Mouse (Mus musculus) CH12.LX (cell line): ENCODE results near the gene Hist1h1b. TPM values are rescaled to one million over a fixed set of nuclear protein-coding genes. Genes with fewer than 3 reads are reported as not detected.
A peak's percentile ranks its signal among the peaks of the same experiment; 100 is the strongest.

Source experiments
- DNase-seq: peaks from one replicate; pipeline ENCODE4 v3.0.0-alpha.2; 2013; ENCODE audit errors: extremely low read depth
- H3K27ac ChIP-seq: 2 replicates; pipeline ENCODE4 v1.5.1; 2012; ENCODE audit warnings: low read depth, mild to moderate bottlenecking, control low read depth, moderate library complexity; ENCODE audit not compliant: insufficient read depth
- H3K27me3 ChIP-seq: replicated peaks from 2 replicates; pipeline ENCODE3; 2012; ENCODE audit warnings: inconsistent platforms
- H3K36me3 ChIP-seq, 2 experiments: replicated peaks in 1 of 2; 2 replicates each; pipeline versions ENCODE3 to v1.6.1; 2012; ENCODE audit warnings: inconsistent platforms in 1 of 2, low read length in 1 of 2, mild to moderate bottlenecking in 1 of 2, mixed read lengths in 1 of 2, moderate library complexity in 1 of 2; ENCODE audit not compliant: control insufficient read depth in 1 of 2, insufficient read depth in 1 of 2
- H3K4me1 ChIP-seq, 2 experiments: 2 replicates each; pipeline ENCODE4 v1.6.1; 2012; ENCODE audit warnings: inconsistent platforms in 1 of 2, moderate library complexity in 1 of 2; ENCODE audit not compliant: insufficient read depth in 2 of 2, control insufficient read depth in 1 of 2
- H3K4me2 ChIP-seq: 2 replicates; pipeline ENCODE4 v1.6.1; 2012; ENCODE audit warnings: low read depth, mild to moderate bottlenecking, control low read depth; ENCODE audit not compliant: poor library complexity, insufficient read depth, severe bottlenecking
- H3K4me3 ChIP-seq, 3 experiments: fragments of 150-350 bp in 1 of 3; sonication (generic) in 1 of 3; replicated peaks in 1 of 3; 2 replicates each; pipeline versions ENCODE3 to v1.5.1; 2011 to 2012; ENCODE audit warnings: low read depth in 2 of 3, low read length in 2 of 3, mild to moderate bottlenecking in 2 of 3, moderate library complexity in 2 of 3, control low read depth in 1 of 3, improper control_type of control experiment in 1 of 3, inconsistent platforms in 1 of 3, mixed read lengths in 1 of 3; ENCODE audit not compliant: poor library complexity in 1 of 3
- H3K79me2 ChIP-seq: replicated peaks from 2 replicates; pipeline ENCODE4 v1.6.1; 2012; ENCODE audit warnings: mild to moderate bottlenecking, moderate library complexity; ENCODE audit not compliant: control insufficient read depth, poor library complexity, insufficient read depth, severe bottlenecking; ENCODE audit errors: extremely low read depth
- H3K9ac ChIP-seq: 2 replicates; pipeline ENCODE4 v1.6.1; 2012; ENCODE audit warnings: low read depth, mild to moderate bottlenecking, control low read depth, moderate library complexity; ENCODE audit not compliant: insufficient read depth
- H3K9me3 ChIP-seq: replicated peaks from 2 replicates; pipeline ENCODE3; 2012; ENCODE audit warnings: low read length, inconsistent platforms, mixed read lengths
- BHLHE40 ChIP-seq: IDR thresholded peaks from 2 replicates; pipeline ENCODE4 v1.6.1; 2011; ENCODE audit warnings: mild to moderate bottlenecking, low read depth, low read length, improper control_type of control experiment
- CTCF ChIP-seq, 2 experiments: IDR thresholded peaks in 1 of 2; conservative IDR thresholded peaks in 1 of 2; 2 replicates each; pipeline ENCODE4 v1.5.1; 2011 to 2012; ENCODE audit warnings: low read depth in 2 of 2, low read length in 2 of 2, improper control_type of control experiment in 1 of 2, inconsistent platforms in 1 of 2, mild to moderate bottlenecking in 1 of 2, moderate library complexity in 1 of 2
- E2F4 ChIP-seq: IDR thresholded peaks from 2 replicates; pipeline ENCODE4 v1.6.1; 2011; ENCODE audit warnings: low read depth, low read length, improper control_type of control experiment; ENCODE audit not compliant: insufficient replicate concordance
- ETS1 ChIP-seq: conservative IDR thresholded peaks from 2 replicates; pipeline ENCODE4 v1.6.1; 2012; ENCODE audit warnings: low read depth, mild to moderate bottlenecking, inconsistent platforms, low read length, improper control_type of control experiment, moderate library complexity
- JUN ChIP-seq: IDR thresholded peaks from 2 replicates; pipeline ENCODE4 v1.6.1; 2011; ENCODE audit warnings: low read depth, mild to moderate bottlenecking, low read length, improper control_type of control experiment, moderate library complexity; ENCODE audit not compliant: insufficient read depth
- MAFK ChIP-seq: IDR thresholded peaks from 2 replicates; pipeline ENCODE4 v1.6.1; 2011; ENCODE audit warnings: low read length, improper control_type of control experiment; ENCODE audit not compliant: insufficient replicate concordance
- MEF2A ChIP-seq: IDR thresholded peaks from 2 replicates; pipeline ENCODE4 v1.6.1; 2014; ENCODE audit warnings: low read depth, mild to moderate bottlenecking, inconsistent platforms, low read length, improper control_type of control experiment, borderline replicate concordance
- MXI1 ChIP-seq: IDR thresholded peaks from 2 replicates; pipeline ENCODE4 v1.6.1; 2011; ENCODE audit warnings: mild to moderate bottlenecking, low read depth, low read length, improper control_type of control experiment
- MYC ChIP-seq: IDR thresholded peaks from 2 replicates; pipeline ENCODE4 v1.6.1; 2011; ENCODE audit warnings: low read depth, mild to moderate bottlenecking, improper control_type of control experiment, low read length
- PAX5 ChIP-seq: IDR thresholded peaks from 2 replicates; pipeline ENCODE4 v1.6.1; 2012; ENCODE audit warnings: low read length, inconsistent platforms, mixed read lengths
- RAD21 ChIP-seq: IDR thresholded peaks from 2 replicates; pipeline ENCODE4 v1.6.1; 2011; ENCODE audit warnings: low read depth, mild to moderate bottlenecking, low read length, improper control_type of control experiment, moderate library complexity
- RCOR1 ChIP-seq: conservative IDR thresholded peaks from 2 replicates; pipeline ENCODE4 v1.6.1; 2012; ENCODE audit warnings: low read depth, mild to moderate bottlenecking, inconsistent platforms, low read length, improper control_type of control experiment
- SIN3A ChIP-seq: IDR thresholded peaks from 2 replicates; pipeline ENCODE4 v1.6.1; 2012; ENCODE audit warnings: low read length, improper control_type of control experiment, inconsistent platforms
- SMC3 ChIP-seq: IDR thresholded peaks from 2 replicates; pipeline ENCODE4 v1.6.1; 2011; ENCODE audit warnings: low read depth, low read length, improper control_type of control experiment
- TBP ChIP-seq: conservative IDR thresholded peaks from 2 replicates; pipeline ENCODE4 v1.6.1; 2011; ENCODE audit warnings: low read depth, low read length, improper control_type of control experiment
- TCF12 ChIP-seq: IDR thresholded peaks from 2 replicates; pipeline ENCODE4 v1.6.1; 2014; ENCODE audit warnings: low read depth, mild to moderate bottlenecking, inconsistent platforms, low read length, improper control_type of control experiment
- USF2 ChIP-seq: conservative IDR thresholded peaks from 2 replicates; pipeline ENCODE4 v1.6.1; 2011; ENCODE audit warnings: low read depth, low read length, improper control_type of control experiment
- ZC3H11A ChIP-seq: IDR thresholded peaks from 2 replicates; pipeline ENCODE4 v1.6.1; 2012; ENCODE audit warnings: low read depth, mild to moderate bottlenecking, inconsistent platforms, low read length, improper control_type of control experiment
- ZMIZ1 ChIP-seq: IDR thresholded peaks from 2 replicates; pipeline ENCODE4 v1.6.1; 2012; ENCODE audit warnings: low read depth, mild to moderate bottlenecking, inconsistent platforms, low read length, improper control_type of control experiment
- dilution Hi-C: fragments of 300-500 bp; cut with MboI; formaldehyde crosslinking; loops from 2 replicates; pipeline ENCODE4 v1.14.3; 2020; ENCODE audit warnings: low sequenced_read_pairs; ENCODE audit not compliant: extremely low pct_unique_long_range_greater_than_20kb, extremely low pct_ligation_motif_present
- in situ Hi-C: fragments of 300-500 bp; cut with MboI; formaldehyde crosslinking; loops from 3 replicates; pipeline ENCODE4 v1.14.3; 2019; ENCODE audit warnings: low sequenced_read_pairs, low pct_ligation_motif_present, low pct_unique_long_range_greater_than_20kb, mixed read lengths
- polyA plus RNA-seq: library from polyadenylated mRNA; unstranded; fragments of >175 nt; gene quantifications from 2 replicates; pipeline ENCODE4 v1.2.1, GENCODE M21; 2012; ENCODE audit warnings: low read depth; ENCODE audit not compliant: insufficient read length
- total RNA-seq, 2 experiments: library from RNA; depleted of rRNA; stranded (reverse); fragments of 300-350 nt in 1 of 2; fragments of >200 nt in 1 of 2; gene quantifications; 2 replicates each; pipeline ENCODE4 v1.2.3; 2012 to 2014

Hist1h1b gene
- total and polyA plus RNA-seq, 3 experiments = 1.9 to 1,032 (median 16.6) TPM

GRCm38 (mm10) chr13:21795584-21795983 is 15.2 kb upstream of the Hist1h1b start:
- Histone ChIP-seq H3K79me2 (no peaks in the 10 kb centered on the region), H3K4me2 (no peak overlapping the region), H3K9ac (no peak overlapping the region), H3K4me3 (no peak overlapping the region), H3K36me3 (no peaks in the 10 kb centered on the region), H3K4me1 (peaks cover 0 to 3% of the 10 kb centered on the region in 2 experiments; a peak in 1 of 4 replicates), H3K27ac (no peak overlapping the region), H3K9me3 (no peaks in the 10 kb centered on the region), H3K27me3 (no peaks in the 10 kb centered on the region)
- TF ChIP-seq JUN (no peak), SIN3A (no peak), TCF12 (no peak), PAX5 (no peak), TBP (peak; percentile 71; the same call in 1 of the 2 replicates)
- in situ Hi-C loops = no loop called here
- DNase-seq = no peak
- dilution Hi-C loops = no loop called here

GRCm38 (mm10) chr13:21790601-21791283 is 10.3 kb upstream of the Hist1h1b start:
- H3K9ac ChIP-seq = no peak overlapping the region
- no peaks in the 10 kb centered on the region for H3K27me3 ChIP-seq
- H3K27ac ChIP-seq = no peak overlapping the region
- DNase-seq = no peak
- H3K79me2 ChIP-seq = no peaks in the 10 kb centered on the region
- in situ Hi-C loops (no loop called here), dilution Hi-C loops (no loop called here)
- H3K4me1 ChIP-seq = peaks cover 0 to 14% of the 10 kb centered on the region in 2 experiments; a peak in 2 of 4 replicates
- H3K36me3 ChIP-seq = no peaks in the 10 kb centered on the region
- no peaks in the 10 kb centered on the region for H3K9me3 ChIP-seq
- no peak overlapping the region for H3K4me3 ChIP-seq
- TF ChIP-seq TBP = no peak
- no peak for TF ChIP-seq MEF2A
- no peak for TF ChIP-seq BHLHE40
- no peak for TF ChIP-seq MYC
- no peak for TF ChIP-seq RCOR1
- no peak for TF ChIP-seq MXI1
- TF ChIP-seq MAFK = no peak
- TF ChIP-seq E2F4 = no peak
- H3K4me2 ChIP-seq = no peak overlapping the region

DNA sequence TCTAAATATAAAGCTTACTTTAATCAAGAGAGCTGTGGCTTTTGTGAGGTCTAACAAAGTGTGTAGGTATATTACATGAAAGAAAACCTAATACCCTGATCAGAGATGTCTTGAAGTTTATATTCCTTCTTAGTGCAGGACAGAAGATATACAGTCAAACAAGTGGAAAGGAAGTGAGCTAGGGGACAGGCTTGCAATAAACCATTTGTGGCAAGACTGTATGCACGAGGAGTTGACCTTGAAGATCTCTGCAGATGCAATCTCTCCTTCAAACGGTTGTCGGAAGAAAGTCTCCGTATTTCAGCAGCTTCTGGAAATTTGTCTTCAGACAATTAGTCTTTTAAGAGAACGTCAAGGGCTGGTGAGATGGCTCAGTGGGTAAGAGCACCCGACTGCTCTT is 9.5 kb upstream of the Hist1h1b start:
- no peak overlapping the region for H3K9ac ChIP-seq

More for the DNA sequence above, 9.5 kb upstream of the Hist1h1b start:
- Histone ChIP-seq H3K27me3 (no peaks in the 10 kb centered on the region), H3K4me1 (peaks cover 0 to 21% of the 10 kb centered on the region in 2 experiments; a peak in 2 of 4 replicates)
- in situ Hi-C loops = no loop called here
- TF ChIP-seq ZC3H11A (no peak), SMC3 (no peak), ZMIZ1 (no peak), USF2 (no peak), ETS1 (no peak), E2F4 (no peak), CTCF (conservative IDR thresholded peaks at IDR 0.05 in 1 of 2, IDR thresholded peaks at IDR 0.05 in 1 of 2; ENCODE audit: low read depth in 2 of 2, low read length in 2 of 2) (no peak), RAD21 (no peak)
- TF ChIP-seq, all 38 proteins: peak for 0
- no peak overlapping the region for H3K27ac ChIP-seq
- H3K4me3 ChIP-seq = no peak overlapping the region
- no peak for DNase-seq
- dilution Hi-C loops = no loop called here
- H3K9me3 ChIP-seq = no peaks in the 10 kb centered on the region
- H3K36me3 ChIP-seq = no peaks in the 10 kb centered on the region
- no peak overlapping the region for H3K4me2 ChIP-seq
- H3K79me2 ChIP-seq = no peaks in the 10 kb centered on the region
